Mouse (Mus musculus) retina, postnatal 1 day (tissue): ENCODE data around the gene Gbp5.
"Not testable (repeated sequence)": the region's sequence is repeated elsewhere in the genome, so short reads cannot be mapped to it uniquely, and the experiment has no call there.

Experiments
- DNase-seq: peaks from one replicate; pipeline ENCODE4 v3.0.0-alpha.2; 2012

Gene Gbp5

DNA sequence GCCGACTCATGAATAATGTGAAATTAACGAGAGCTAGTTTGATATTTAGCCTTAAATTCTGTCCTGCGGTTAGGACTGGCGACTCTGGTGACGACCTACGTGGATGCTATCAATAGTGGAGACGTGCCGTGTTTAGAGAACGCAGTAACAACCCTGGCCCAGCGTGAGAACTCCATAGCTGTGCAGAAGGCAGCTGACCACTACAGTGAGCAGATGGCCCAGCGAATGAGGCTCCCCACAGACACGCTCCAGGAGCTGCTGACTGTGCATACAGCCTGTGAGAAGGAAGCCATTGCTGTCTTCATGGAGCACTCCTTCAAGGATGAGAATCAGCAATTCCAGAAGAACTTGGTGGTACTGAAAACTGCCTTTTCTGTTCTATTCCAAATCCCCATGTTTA lies 49.0 kb downstream of the Gbp5 start:
- not testable (repeated sequence) for DNase-seq

DNA sequence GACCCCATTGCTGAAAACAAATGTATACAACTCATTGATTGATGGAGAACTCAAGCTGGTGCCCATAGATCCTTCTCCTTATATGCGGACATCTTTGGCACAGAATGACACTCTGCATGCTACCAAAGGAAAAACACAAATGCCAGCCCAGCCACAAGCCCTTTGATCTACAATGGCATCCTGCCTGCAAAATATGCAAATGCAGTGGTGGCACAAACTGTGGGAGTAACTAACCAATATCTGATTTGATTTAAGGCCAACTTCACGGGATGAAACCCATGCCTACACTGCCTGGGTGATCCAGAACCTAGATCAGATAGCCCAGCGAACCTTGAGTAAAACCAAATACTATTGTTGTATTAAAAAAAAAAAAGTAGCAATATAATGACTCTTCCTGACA lies 52.9 kb downstream of the Gbp5 start:
- DNase-seq = no peak

DNA sequence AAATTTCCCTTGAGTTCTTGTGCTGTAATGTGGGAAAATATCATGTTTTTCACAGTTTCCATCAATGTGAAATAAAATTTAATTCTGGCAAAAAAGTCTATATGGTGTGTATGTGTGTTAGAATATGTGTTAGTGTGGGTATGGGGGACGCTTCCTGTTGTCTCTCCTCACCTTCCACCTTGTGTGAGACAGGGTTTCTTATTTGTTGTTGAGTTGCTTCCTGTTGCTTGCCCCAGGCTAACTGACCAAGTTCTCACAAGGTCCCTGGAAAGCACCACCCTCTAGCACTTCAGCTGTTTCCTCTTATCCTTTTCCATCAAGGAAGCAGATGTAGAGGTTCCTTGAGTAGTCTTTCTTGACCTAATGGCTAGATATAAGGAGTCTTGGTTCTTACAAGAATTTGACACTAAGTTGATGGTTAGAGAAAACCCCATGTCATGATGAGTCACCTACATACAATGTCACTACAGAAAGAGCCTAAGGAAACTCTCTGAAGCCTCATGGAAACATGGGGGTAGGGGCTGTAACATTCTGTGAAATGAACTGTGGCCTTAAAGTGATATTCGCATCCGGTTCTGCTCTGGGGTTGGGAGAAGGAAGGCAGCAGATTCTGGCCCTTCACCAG lies 56.4 kb downstream of the Gbp5 start:
- DNase-seq = no peak

DNA sequence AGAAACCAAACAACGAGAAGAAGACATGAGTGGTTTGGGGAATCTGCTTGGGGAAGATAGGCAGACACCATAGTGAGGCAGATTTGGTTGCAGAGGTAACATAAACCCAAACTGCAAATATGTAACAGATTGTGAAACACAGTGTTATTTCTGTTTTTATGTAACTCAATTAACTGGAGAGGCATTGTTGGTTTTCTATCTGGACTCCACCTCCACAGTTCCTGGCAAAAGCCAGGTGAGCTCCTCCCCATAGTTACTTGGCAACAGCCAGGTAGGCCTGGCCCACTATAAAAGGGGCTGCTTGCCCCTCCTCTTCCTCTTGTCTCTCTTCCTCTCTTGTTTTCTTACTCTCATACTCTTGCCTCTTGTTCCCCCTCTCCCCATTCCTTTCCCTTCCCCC lies 60.8 kb downstream of the Gbp5 start:
- DNase-seq = no peak

DNA sequence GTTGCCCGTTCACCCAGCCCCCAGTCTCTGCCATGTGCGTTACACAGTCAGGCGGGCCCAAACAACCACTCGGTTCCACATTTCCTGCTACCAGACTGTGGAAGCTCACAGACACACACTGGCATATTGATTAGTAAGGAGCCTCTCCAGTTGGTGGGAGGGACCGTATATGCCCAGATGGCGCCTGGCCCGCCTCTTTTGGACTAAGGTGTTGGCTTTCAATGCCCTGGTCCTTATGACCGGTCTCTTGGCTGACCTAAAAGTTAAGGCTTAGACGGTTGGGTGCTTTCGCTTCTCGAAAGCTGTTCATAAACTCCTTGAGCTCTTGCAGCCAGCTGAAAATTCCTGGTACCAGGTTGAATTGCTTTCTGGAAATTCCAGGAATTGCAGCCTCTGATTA lies 61.8 kb downstream of the Gbp5 start:
- DNase-seq = no peak

DNA sequence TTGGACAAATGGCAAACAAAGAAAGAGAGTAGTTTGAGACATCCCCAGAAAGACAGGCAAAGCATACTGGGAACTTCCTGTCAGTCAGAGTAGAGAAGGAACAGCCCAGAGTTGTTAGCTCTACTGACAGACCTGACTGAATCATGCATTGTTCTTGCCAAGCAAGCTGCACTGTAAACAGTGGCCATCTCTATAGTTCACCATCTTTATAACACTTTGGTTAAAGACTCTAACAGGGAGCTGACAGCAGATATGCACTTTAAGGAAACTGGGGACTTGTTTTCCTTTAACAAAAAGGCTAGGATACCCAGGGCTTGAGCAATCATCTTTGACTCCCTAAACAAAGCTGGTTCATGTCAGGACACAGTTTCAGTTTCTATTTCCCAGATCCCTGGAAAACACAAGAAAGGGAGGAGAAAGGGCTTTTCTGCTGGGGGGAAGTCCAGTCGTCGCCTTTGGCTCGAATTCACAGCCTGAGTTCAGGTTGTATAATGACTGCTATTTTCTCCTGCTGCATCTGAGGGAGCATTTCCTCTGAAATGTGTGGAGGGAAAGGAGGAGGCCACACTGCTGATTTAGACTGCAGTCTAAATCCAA lies 66.0 kb downstream of the Gbp5 start, which contains the start of gene Gbp3:
Gene Gbp3 (plus strand): TSS at position 395 of the 597 bp plus-strand sequence.
- peak; percentile 15 for DNase-seq

DNA sequence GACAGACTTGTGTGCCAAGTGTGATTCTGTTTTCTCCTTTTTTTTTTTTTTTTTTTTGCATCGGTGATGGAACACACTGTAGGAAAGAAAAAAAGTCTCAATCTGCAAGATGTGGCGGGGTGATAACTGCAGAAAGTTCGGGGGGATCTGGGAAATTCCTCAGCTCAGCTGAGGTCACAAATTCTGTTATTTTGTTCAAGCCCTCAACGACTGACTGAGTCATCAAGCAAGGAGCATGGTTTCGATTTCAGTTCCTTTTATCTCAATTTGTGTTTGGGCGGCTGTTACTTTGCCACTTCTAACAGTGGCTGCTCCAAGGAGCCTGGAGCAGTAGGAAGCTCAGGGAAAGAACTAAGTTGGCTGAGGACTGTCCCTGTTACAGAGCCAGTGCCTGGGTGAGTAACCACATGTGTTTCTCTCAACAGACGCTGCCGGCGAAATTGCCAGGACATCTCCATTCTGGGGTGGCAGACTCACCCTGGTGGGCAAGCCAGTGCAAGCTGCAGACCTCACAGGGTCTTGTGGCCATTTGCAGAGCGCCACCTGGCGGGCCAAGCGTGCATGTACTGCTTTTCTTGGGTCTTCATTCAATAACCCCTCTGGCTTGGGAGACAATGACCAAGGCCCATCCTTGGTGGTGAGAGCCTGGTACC lies 66.6 kb downstream of the Gbp5 start:
- DNase-seq = peak; percentile 90

DNA sequence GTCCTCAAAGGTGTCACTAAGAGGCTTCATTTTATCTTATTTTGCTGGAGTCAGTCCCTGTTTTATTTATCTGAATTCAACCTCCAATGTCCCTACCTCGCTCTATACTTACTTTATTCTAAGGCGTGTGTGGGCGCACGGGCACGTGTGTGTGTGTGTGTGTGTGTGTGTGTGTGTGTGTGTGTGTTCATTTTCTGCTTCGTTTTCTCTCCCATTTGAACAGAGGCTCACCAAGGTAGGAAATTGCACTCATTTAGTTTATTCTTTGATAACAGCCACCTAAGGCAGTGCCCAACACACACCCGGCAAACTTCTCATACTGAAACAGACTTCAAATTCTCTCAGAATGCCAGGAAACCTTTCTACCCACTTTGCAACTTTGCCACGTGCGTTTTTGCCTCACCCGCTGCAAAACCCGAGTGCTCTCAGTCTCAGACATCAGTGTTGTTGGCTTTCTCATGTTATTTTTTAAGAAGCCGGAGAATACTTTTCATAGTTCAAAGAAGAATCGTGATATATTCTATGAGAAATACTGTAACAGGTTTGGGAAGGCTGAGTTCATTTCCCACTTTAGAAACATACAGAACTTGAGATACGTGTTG lies 67.4 kb downstream of the Gbp5 start:
- no peak for DNase-seq

DNA sequence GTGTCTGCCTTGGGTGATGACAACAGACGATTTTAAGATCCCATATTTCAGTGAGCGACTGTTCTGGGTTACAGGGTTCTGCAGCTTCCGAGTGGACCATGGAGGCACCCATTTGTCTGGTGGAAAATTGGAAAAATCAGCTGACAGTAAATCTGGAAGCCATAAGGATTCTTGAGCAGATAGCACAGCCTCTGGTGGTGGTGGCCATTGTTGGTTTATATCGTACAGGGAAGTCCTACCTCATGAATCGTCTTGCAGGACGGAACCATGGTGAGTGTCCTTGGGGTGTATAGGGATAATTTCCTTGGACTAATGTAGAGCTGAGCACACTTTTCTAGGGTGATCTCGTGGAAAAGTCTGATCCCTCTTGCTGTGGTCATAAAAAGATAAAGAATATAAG lies 67.9 kb downstream of the Gbp5 start:
- DNase-seq = no peak

DNA sequence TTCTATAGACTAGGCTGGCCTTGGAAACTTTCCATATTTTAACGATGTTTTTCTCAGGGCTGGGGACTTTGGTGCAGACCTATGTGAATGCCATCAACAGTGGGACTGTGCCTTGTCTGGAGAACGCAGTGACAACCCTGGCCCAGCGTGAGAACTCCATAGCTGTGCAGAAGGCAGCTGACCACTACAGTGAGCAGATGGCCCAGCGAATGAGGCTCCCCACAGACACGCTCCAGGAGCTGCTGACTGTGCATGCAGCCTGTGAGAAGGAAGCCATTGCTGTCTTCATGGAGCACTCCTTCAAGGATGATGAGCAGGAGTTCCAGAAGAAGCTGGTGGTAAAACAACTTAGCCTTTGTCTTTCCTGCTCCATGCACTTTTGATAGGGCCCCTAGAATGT lies 73.7 kb downstream of the Gbp5 start:
- DNase-seq = peak; percentile 26

DNA sequence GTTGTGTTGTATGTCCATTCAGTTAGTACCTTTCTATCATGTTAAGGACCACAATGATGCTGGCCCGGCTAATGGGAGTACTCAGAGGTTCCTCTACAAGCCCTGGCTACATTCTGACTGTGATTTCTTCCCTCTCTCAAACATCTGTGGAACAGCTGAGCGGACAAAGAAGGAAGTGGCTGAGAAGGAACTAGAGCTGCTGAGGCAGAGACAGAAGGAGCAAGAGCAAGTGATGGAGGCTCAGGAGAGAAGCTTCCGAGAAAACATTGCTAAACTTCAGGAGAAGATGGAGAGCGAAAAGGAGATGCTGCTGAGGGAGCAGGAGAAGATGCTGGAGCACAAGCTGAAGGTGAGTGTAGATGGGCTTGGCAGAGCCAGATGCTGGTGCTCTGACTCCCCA lies 77.0 kb downstream of the Gbp5 start:
- no peak for DNase-seq
